Mouse (Mus musculus): ENCODE data around the gene Gstm5. TPM values are rescaled to one million over a fixed set of nuclear protein-coding genes. Genes with fewer than 3 reads are reported as not detected.
A peak's percentile ranks its signal among the peaks of the same experiment; 100 is the strongest.

The Gstm5 gene
- polyA plus RNA-seq, 1 experiment: 3,160 TPM

DNA sequence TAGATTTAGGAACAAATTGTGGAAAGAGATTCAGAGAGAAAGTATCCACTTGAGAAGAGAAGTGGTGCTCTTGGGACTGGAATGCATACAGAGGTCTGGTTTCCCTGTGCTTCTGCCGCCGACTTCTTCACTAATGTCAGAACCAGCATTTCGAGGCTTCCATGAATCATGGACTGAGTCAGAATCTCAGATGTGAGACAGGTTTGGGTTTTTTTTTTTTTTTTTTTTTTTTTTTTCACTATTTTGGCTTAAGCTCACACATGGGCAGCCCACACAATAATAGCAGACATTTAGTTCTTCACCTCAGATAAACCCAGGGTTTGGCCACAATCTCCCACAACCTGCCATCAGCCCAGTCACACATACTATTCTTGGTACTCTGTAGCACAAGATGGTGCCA lies 39.6 kb downstream of the Gstm5 start:
- no peaks in the 10 kb centered on the region for H3K27me3 ChIP-seq (ENCODE audit: control insufficient read depth, insufficient read depth, low read length)
- TF ChIP-seq CTCF (IDR thresholded peaks at IDR 0.05; ENCODE audit: control insufficient read depth, insufficient read depth, insufficient replicate concordance, low read depth, low read length): no peak
- H3K27ac ChIP-seq (ENCODE audit: control insufficient read depth, insufficient read depth, low read depth, low read length): peak overlapping the region; percentile 32; the same call in 1 of the 2 replicates

DNA sequence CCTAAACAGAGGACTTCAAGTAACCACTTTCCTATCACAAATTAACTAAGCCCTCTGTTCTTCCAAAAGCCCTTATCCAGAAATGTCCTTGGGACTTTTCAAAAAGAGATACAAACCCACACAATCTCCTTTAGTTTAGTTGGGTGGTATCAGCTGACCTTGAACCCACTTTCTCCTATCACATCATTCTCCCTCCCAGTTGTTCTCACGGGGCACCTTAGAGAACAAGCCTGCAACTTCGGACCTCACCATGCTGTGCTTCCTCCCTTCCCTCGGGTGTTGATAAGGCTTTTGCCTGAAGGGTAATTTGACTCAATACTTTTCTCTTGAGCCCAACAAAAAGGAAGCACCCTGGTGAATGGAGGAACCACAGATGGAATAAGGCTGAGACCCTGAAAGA lies 40.3 kb downstream of the Gstm5 start:
- no peaks in the 10 kb centered on the region for H3K27me3 ChIP-seq (ENCODE audit: control insufficient read depth, insufficient read depth, low read length)
- H3K27ac ChIP-seq (ENCODE audit: control insufficient read depth, insufficient read depth, low read depth, low read length): peak overlapping the region; percentile 71
- no peak overlapping the region for H3K4me3 ChIP-seq (ENCODE audit: control insufficient read depth, low read depth, low read length)
- H3K4me1 ChIP-seq (ENCODE audit: control insufficient read depth, insufficient read depth, low read length): no peaks in the 10 kb centered on the region; the same call in 1 of the 2 replicates
- TF ChIP-seq CTCF (IDR thresholded peaks at IDR 0.05; ENCODE audit: control insufficient read depth, insufficient read depth, insufficient replicate concordance, low read depth, low read length) (no peak), POLR2A (IDR thresholded peaks at IDR 0.05; ENCODE audit: control insufficient read depth, low read depth, low read length) (no peak)
- no peaks in the 10 kb centered on the region for H3K36me3 ChIP-seq (ENCODE audit: control insufficient read depth, insufficient read depth, low read length)

More for the DNA sequence above, 39.6 kb downstream of the Gstm5 start:
- no peaks in the 10 kb centered on the region; the same call in 1 of the 2 replicates for H3K4me1 ChIP-seq (ENCODE audit: control insufficient read depth, insufficient read depth, low read length)
- no peaks in the 10 kb centered on the region for H3K36me3 ChIP-seq (ENCODE audit: control insufficient read depth, insufficient read depth, low read length)
- H3K4me3 ChIP-seq (ENCODE audit: control insufficient read depth, low read depth, low read length): no peak overlapping the region

- TF ChIP-seq POLR2A (IDR thresholded peaks at IDR 0.05; ENCODE audit: control insufficient read depth, low read depth, low read length): no peak
- peak; percentile 93 for TF ChIP-seq CTCF (IDR thresholded peaks at IDR 0.05; ENCODE audit: control insufficient read depth, insufficient read depth, insufficient replicate concordance, low read depth, low read length)
- Histone ChIP-seq H3K27me3 (ENCODE audit: control insufficient read depth, insufficient read depth, low read length) (no peaks in the 10 kb centered on the region), H3K4me1 (ENCODE audit: control insufficient read depth, insufficient read depth, low read length) (peaks cover 2% of the 10 kb centered on the region; the same call in 1 of the 2 replicates), H3K36me3 (ENCODE audit: control insufficient read depth, insufficient read depth, low read length) (no peaks in the 10 kb centered on the region), H3K4me3 (ENCODE audit: control insufficient read depth, low read depth, low read length) (no peak overlapping the region), H3K27ac (ENCODE audit: control insufficient read depth, insufficient read depth, low read depth, low read length) (peak overlapping the region; percentile 86)
These were observed 43.8 kb downstream of the Gstm5 start for GRCm38 (mm10) chr3:107939403-107939802.

- H3K27me3 ChIP-seq (ENCODE audit: control insufficient read depth, insufficient read depth, low read length): no peaks in the 10 kb centered on the region
- peaks cover 2% of the 10 kb centered on the region; the same call in 1 of the 2 replicates for H3K4me1 ChIP-seq (ENCODE audit: control insufficient read depth, insufficient read depth, low read length)
- no peaks in the 10 kb centered on the region for H3K36me3 ChIP-seq (ENCODE audit: control insufficient read depth, insufficient read depth, low read length)
- no peak overlapping the region for H3K4me3 ChIP-seq (ENCODE audit: control insufficient read depth, low read depth, low read length)
- peak overlapping the region; percentile 86 for H3K27ac ChIP-seq (ENCODE audit: control insufficient read depth, insufficient read depth, low read depth, low read length)
- no peak for TF ChIP-seq POLR2A (IDR thresholded peaks at IDR 0.05; ENCODE audit: control insufficient read depth, low read depth, low read length)
- no peak for TF ChIP-seq CTCF (IDR thresholded peaks at IDR 0.05; ENCODE audit: control insufficient read depth, insufficient read depth, insufficient replicate concordance, low read depth, low read length)
These were observed 44.2 kb downstream of the Gstm5 start for GRCm38 (mm10) chr3:107939830-107940229.

- peak overlapping the region; percentile 86 for H3K27ac ChIP-seq (ENCODE audit: control insufficient read depth, insufficient read depth, low read depth, low read length)
- H3K27me3 ChIP-seq (ENCODE audit: control insufficient read depth, insufficient read depth, low read length): no peaks in the 10 kb centered on the region
- no peaks in the 10 kb centered on the region for H3K36me3 ChIP-seq (ENCODE audit: control insufficient read depth, insufficient read depth, low read length)
- peaks cover 3% of the 10 kb centered on the region for H3K4me1 ChIP-seq (ENCODE audit: control insufficient read depth, insufficient read depth, low read length)
- H3K4me3 ChIP-seq (ENCODE audit: control insufficient read depth, low read depth, low read length): no peak overlapping the region
- TF ChIP-seq CTCF (IDR thresholded peaks at IDR 0.05; ENCODE audit: control insufficient read depth, insufficient read depth, insufficient replicate concordance, low read depth, low read length) (no peak), POLR2A (IDR thresholded peaks at IDR 0.05; ENCODE audit: control insufficient read depth, low read depth, low read length) (no peak)
These were observed 44.9 kb downstream of the Gstm5 start for GRCm38 (mm10) chr3:107940524-107940923.

DNA sequence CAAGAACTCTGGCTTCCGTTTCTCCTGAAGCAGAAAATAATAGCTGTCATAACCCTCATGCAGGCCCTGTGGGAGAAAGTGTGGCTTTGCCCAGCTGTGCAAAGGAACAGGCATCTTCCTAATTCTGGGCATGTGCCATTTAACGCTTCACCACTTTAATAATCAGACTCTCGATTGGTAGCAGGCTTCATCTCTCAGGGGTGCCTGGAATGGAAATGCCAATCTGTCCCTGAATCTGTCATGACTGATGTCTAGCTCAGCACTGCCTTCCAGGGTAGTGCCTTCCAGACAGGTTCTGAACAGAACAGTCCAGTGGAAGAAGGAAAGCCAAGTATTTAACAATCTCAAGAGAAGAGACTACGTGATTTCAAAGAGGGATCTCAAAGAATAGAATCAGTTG lies 45.6 kb downstream of the Gstm5 start:
- TF ChIP-seq POLR2A (IDR thresholded peaks at IDR 0.05; ENCODE audit: control insufficient read depth, low read depth, low read length) (no peak), CTCF (IDR thresholded peaks at IDR 0.05; ENCODE audit: control insufficient read depth, insufficient read depth, insufficient replicate concordance, low read depth, low read length) (no peak)
- H3K36me3 ChIP-seq (ENCODE audit: control insufficient read depth, insufficient read depth, low read length): no peaks in the 10 kb centered on the region
- no peaks in the 10 kb centered on the region for H3K27me3 ChIP-seq (ENCODE audit: control insufficient read depth, insufficient read depth, low read length)

DNA sequence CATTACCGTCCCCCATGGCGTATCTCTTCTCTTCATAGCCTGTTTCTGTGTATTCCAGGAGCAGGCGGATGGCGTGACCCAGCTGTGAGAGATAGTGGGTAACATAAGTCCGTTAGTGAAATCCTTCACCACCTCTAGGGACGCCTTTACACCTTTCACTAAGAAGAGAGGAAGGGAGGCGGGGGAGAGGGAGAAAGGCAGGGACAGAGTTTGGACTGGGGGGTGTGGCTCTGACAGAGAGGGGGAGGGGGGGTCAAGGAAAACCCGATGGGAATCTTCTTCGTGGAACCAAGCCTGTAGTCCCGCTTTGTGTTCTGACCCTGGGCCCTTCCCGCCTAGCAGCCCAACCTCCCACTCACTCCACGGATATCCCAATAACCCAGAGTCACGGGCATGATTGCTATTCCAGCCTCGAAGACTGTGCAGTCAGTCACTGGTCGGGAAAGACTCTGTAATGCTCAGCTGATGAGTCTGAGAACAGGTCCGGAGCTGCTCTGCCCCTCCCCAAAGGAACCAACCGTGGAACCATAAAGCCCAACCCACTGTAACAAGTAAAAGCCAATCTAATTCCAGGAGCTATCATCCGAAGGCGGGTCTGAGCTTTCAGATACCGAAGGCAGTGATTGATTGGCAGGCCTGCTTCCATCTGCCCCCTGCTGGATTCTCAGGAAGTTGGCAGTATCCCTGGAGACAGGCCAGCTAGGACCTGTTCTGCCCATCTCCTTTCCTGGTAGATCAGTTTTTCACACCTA lies 47.8 kb downstream of the Gstm5 start, which contains the start of gene Gstm6:
Gene Gstm6 (minus strand): TSS at position 511 of the 752 bp plus-strand sequence.
- peak within 1 kb of the TSS; percentile 76 for H3K27ac ChIP-seq (ENCODE audit: control insufficient read depth, insufficient read depth, low read depth, low read length)
- H3K4me1 ChIP-seq (ENCODE audit: control insufficient read depth, insufficient read depth, low read length): peaks cover 6% of the 10 kb centered on the region

More for the DNA sequence above, 45.6 kb downstream of the Gstm5 start:
- peak overlapping the region; percentile 74 for H3K27ac ChIP-seq (ENCODE audit: control insufficient read depth, insufficient read depth, low read depth, low read length)
- H3K4me3 ChIP-seq (ENCODE audit: control insufficient read depth, low read depth, low read length): no peak overlapping the region
- H3K4me1 ChIP-seq (ENCODE audit: control insufficient read depth, insufficient read depth, low read length): peaks cover 6% of the 10 kb centered on the region

More for the DNA sequence above, 47.8 kb downstream of the Gstm5 start, which contains the start of gene Gstm6:
- Histone ChIP-seq H3K27me3 (ENCODE audit: control insufficient read depth, insufficient read depth, low read length) (no peaks in the 10 kb centered on the region), H3K36me3 (ENCODE audit: control insufficient read depth, insufficient read depth, low read length) (no peaks in the 10 kb centered on the region), H3K4me3 (ENCODE audit: control insufficient read depth, low read depth, low read length) (peak within 1 kb of the TSS; percentile 50)
- TF ChIP-seq CTCF (IDR thresholded peaks at IDR 0.05; ENCODE audit: control insufficient read depth, insufficient read depth, insufficient replicate concordance, low read depth, low read length) (peak; percentile 31; the same call in 1 of the 2 replicates), POLR2A (IDR thresholded peaks at IDR 0.05; ENCODE audit: control insufficient read depth, low read depth, low read length) (no peak)

Data from testis, adult 2 months (tissue).